Mouse (Mus musculus): Measurements from ENCODE around the gene Lrrc75b. TPM values are rescaled to one million over a fixed set of nuclear protein-coding genes. Genes with fewer than 3 reads are reported as not detected.
"Not testable (repeated sequence)": the region's sequence is repeated elsewhere in the genome, so short reads cannot be mapped to it uniquely, and the experiment has no call there.

The Lrrc75b gene
- total RNA-seq, 2 experiments from 2014 or later: not detected

DNA sequence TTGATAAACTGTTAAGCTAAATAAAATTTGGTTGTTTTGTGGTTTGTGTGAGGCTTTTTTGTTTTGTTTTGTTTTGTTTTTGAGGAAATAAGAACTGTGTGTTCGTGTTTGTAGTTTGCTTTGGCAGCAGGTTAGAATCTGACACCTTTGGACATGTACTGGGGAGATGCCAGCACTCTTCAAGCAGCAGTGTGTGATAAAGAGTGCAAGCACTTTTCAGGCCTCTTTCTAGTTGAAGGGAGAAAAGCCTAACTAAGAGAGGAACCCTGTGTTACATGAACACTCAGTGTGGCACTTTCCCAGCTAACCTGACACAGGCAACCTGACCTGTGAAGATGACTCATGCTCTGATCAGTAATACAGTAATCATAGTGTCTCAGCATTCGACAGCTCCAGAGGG lies 24.7 kb downstream of the Lrrc75b start:
- ATAC-seq (replicated peaks; ENCODE audit: poor library complexity): no peak

GRCm38 (mm10) chr10:75534934-75535333 lies 25.2 kb downstream of the Lrrc75b start:
- ATAC-seq (replicated peaks; ENCODE audit: poor library complexity): no peak

DNA sequence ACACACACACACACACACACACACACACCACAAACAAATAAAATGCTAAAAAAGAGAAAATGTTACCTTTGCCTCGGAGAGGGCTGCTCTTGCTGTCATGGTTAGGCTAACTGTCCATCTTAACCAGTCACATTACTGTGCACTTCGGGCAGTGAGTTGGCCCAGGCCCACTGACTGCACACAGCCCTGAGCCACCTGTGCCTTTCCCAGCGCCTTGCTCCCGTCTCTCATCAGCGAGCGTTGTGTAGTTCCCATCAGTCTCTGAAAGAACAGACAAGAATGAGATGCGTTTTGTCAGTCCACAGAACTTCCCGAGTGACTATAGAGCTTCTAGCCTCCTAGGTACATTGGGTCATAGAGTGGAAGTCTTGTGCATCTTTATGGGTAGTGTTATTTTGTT lies 25.9 kb downstream of the Lrrc75b start:
- ATAC-seq (replicated peaks; ENCODE audit: poor library complexity): no peak

DNA sequence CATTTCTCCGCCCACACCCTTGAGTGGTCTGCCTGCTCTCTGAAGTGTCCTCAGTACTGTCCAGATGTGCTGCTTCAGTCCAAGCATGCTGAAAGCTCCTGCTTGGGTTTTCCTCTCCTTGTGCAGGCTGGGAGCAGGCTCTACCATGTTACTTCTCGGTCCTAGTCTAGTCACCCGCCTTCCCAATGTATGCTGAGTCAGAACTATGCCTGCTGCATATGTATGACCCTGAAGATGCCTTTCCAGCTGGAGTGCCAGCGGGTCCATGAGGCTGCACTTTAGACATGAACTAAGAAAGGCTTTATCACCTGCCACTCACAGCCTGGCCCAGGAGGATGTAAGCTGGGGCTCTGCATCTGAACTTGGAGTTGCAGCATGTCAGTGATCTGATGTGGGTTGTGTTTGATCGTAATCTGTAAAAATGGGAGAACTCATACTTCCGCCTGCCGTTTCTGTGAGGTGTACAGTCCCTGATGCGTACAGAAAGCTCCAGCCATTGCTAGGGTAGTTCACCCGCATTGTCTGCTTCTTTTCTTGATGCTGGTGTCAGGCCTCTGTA lies 28.5 kb downstream of the Lrrc75b start:
- ATAC-seq (replicated peaks; ENCODE audit: poor library complexity): no peak

DNA sequence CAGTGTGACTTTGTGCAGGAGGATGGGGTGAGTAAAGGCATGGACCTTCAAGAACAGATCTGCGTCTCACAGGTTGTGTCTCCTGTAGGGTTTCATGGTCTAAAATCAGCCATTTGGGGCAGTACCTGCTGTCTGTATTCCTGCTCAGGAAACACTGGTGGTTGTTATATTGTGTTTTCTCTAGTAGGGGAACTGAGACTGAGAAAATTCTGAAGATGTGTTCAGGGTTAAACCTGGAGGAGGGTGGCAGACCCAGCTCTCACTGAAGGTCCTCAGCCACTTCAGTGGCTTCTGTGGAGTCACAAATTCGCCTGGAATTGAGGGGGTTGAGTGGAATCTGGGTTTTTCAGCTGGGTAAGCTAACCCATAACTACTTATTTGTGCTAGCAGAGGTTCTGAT lies 29.8 kb downstream of the Lrrc75b start:
- no peak for ATAC-seq (replicated peaks; ENCODE audit: poor library complexity)

GRCm38 (mm10) chr10:75525450-75525849 lies 34.7 kb downstream of the Lrrc75b start:
- not testable (repeated sequence) for ATAC-seq (replicated peaks; ENCODE audit: poor library complexity)

DNA sequence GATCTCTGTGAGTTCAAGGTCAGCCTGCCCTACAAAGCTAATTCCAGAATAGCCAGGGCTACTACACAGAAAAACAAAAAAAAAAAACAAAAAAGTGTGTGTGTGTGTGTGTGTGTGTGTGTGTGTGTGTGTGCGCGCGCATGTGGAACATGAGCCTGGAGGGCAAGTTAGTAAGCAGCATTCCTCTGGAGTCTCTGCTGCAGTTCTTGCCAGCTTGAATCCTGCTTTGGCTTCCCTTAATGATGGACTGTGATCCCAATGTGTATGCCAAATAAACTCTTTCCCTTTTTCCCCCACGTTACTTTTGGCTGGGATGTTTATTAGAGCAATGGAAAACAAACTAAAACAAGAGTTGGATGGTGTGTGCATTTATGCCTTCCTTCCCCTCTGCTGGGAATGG lies 38.5 kb downstream of the Lrrc75b start:
- no peak for ATAC-seq (replicated peaks; ENCODE audit: poor library complexity)

DNA sequence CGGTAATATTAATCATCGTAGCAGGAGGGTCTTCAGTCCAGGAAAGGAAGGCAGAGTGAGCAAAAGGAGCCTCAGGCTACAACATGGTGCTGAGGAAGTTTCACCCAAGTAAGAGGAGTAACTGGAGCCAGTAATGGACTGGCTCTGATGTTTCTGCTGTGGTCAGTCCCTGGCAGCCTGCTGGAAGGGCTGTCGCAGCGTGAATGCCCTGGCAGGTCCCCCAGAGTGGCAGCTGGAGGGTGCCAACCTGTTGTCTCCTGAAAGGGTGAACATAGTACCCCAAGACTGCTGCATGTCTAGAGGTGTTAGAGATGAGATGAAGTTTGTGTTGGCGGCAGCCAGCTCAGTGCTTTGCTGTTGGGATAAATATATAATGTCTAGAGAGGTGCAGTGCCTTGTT lies 39.5 kb downstream of the Lrrc75b start:
- ATAC-seq (replicated peaks; ENCODE audit: poor library complexity): no peak

DNA sequence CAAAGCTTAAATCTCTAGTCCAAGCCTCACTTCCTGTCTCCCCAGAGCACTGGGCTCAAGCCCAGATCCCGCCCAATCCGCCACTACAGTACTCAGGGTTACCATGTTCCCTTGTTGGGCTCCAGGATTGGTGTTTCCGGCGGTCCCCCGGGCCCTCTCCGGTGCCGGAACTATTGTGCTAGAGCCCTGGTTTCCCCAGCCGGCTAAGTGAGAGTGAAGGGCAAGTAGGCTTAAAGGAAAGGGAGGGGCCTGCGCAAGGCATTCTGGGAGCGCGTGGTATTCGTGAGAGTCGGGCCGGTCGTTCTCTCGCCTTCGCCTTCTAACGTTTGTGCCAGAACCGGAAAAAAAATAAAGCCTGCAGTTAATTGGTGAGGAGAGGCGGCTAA lies 42.4 kb downstream of the Lrrc75b start, which contains the start of gene Gucd1:
Gene Gucd1 (minus strand): TSS at position 215 of the 386 bp plus-strand sequence.
- peak; percentile 79 for ATAC-seq (replicated peaks; ENCODE audit: poor library complexity)

- peak; percentile 82 for ATAC-seq (replicated peaks; ENCODE audit: poor library complexity)
Measured at GRCm38 (mm10) chr10:75517073-75517757, 42.9 kb downstream of the Lrrc75b start, which contains the start of gene Snrpd3. Snrpd3 (plus strand) TSS chr10:75517551.

GRCm38 (mm10) chr10:75516724-75517072 lies 43.4 kb downstream of the Lrrc75b start:
- no peak for ATAC-seq (replicated peaks; ENCODE audit: poor library complexity)

DNA sequence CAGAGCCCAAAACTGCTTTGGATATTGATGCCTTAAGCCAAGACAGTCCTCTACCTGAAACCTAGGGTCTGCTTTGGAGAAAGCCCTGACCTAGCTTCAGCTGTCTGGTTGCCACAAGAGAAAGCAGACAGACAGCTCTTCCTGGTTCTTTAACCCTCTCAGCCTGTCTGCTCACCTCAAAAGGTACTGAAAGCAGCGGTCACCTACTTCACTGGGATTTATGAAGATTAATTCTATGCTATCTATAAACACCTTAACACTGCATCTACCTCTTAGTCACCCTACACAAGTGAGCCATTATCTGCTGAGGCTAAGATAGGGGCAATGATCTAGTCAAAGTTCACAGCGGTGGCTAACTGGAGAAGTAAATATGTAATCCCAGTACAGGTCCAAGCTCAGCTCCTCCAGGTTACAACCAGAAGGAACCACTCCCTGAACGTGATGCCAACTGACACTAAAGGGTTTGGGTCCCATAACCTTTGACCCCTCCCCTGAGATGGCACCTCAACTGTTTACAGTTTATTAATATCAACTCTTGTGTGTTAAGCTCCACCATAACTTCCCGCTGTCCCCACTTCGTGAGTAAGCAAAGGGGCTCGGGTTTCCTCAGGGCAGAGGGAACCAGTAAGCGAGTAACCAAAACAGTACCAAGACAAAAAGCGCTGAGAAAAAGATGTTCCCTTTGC lies 43.9 kb downstream of the Lrrc75b start:
- ATAC-seq (replicated peaks; ENCODE audit: poor library complexity): no peak

DNA sequence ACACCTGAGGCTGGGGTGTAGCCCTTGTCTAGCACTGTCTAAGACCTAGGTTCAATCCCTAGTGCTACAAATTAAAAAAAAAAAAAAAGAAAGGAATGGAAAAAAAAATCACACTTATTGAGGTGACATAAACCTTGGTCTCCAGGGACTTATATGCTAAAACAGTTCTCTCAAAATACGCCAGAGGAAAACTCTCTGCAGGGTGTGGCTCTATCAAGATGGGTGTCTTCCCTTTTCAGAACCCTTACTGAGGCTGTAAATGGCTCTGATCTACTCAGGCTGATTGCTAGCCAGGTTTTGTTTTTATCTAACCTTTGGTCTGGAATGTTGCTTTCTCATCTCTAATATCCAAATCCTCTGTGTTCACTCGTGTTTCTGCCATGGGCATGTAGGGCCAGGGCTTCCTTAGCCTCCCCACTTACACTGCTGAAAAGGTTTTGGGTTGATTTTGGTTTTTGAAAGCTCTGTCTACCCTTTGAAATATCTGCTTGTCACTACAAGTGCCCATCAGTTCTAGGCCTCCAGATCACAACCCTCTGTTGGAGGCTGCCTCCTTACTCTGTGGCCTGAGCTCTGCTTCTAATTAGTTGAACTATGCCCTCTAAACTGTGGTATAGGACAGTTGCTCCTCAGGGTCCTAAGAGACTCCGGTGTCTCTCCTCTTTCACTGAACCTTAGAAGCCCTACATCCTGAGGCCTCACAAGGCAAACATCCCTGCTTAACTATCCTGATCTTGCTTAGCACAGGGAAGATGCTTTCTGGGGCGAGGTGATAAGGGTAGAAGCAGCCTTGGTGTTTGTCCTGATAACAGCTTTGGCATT lies 44.7 kb downstream of the Lrrc75b start:
- peak; percentile 21 for ATAC-seq (replicated peaks; ENCODE audit: poor library complexity)

DNA sequence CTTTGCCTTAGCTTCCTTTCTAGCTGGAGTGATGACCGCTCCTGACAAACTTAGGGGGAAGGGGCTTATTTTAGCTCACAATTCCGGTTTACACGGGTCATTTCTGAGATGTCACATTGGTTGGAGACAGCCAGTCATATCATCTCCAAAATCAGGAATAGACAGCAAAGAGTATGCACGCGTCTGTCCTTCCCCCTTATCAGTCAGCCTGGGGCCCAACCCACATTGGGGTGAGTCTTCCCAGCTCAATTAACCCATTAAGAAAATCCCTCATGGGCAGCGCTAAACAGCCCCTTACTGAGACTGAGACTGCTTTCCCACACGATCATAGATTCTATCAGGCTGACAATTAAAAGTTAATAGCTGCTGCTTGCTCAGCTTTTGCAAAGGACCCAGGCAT lies 45.8 kb downstream of the Lrrc75b start:
- ATAC-seq (replicated peaks; ENCODE audit: poor library complexity): no peak

DNA sequence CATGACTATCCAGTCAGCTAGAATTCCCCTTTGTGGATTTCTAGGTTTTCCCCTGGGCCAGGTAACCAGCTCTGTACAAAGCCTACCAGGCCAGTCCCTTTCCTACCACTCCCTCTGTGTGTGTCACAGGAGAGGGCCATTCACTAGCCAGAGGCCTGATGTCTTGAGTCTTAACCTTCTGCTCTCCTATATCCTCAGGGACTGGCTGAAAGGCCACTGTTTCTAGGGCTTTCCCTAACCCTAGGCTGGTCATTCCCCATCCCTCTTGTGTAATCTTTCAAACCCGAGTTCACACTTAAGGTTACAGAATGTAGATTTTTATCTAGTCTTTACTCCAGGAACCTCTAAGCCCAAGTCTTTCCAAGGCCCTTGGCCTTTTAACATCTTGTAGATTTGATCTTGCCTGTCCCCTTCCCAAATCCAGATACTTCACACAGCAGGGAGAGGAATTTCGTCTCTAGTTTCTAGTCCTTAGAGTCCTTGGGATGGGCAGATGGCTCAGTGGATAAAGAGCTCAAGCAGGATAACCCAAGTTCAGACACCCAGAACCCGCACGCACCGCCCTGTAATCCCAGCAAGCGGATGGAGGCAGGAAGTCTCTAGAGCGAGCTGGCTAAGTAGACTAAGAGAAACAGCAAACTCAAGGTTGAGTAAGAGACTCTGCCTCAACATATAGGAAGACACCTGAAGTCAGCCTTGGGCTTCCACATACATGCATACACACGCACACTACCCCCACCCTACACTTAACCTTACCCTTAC lies 46.6 kb downstream of the Lrrc75b start:
- no peak for ATAC-seq (replicated peaks; ENCODE audit: poor library complexity)

- ATAC-seq (replicated peaks; ENCODE audit: poor library complexity): no peak
Measured at GRCm38 (mm10) chr10:75512796-75513195, 47.3 kb downstream of the Lrrc75b start.

GRCm38 (mm10) chr10:75511897-75512296 lies 48.2 kb downstream of the Lrrc75b start:
- no peak for ATAC-seq (replicated peaks; ENCODE audit: poor library complexity)

DNA sequence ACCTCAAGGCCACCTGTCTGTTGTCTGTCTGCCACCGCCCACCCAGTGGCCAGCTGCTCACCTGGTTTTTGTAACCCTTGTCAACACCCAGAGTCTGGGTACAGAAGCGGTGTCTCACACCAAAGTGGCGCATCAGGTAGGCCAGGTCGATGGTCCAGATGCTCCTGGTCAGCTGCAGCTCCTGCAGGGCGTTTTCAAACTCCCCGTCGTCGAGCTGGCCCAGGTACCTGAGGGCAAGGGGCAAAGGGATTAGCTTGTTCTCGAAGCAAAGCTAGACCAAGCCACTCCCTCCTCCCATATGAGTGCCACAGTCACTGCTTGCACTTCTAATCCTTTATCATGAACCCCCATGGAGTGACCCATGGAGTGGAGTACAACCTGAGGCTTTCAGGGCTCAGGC lies 49.1 kb downstream of the Lrrc75b start:
- no peak for ATAC-seq (replicated peaks; ENCODE audit: poor library complexity)

- ATAC-seq (replicated peaks; ENCODE audit: poor library complexity): no peak
Measured at GRCm38 (mm10) chr10:75510446-75510845, 49.7 kb downstream of the Lrrc75b start.

GRCm38 (mm10) chr10:75505928-75506327 lies 54.2 kb downstream of the Lrrc75b start:
- not testable (repeated sequence) for ATAC-seq (replicated peaks; ENCODE audit: poor library complexity)

- no peak for ATAC-seq (replicated peaks; ENCODE audit: poor library complexity)
Measured at GRCm38 (mm10) chr10:75505130-75505495, 55.0 kb downstream of the Lrrc75b start.

All from megakaryocyte progenitor cell, adult 5-6 weeks (primary cell).